Mouse (Mus musculus): ENCODE results near the gene Sell. TPM values are rescaled to one million over a fixed set of nuclear protein-coding genes. Genes with fewer than 3 reads are reported as not detected.

The Sell gene
- polyA plus RNA-seq, 1 experiment from 2014 or later, result not detected

- Histone ChIP-seq H3K27ac (no peak overlapping the region), H3K4me1 (no peaks in the 10 kb centered on the region), H3K9me3 (no peaks in the 10 kb centered on the region), H3K27me3 (ENCODE audit: poor library complexity, severe bottlenecking) (no peaks in the 10 kb centered on the region), H3K36me3 (replicated peaks) (no peaks in the 10 kb centered on the region), H3K4me3 (no peak overlapping the region)
- DNase-seq (ENCODE audit: extremely low spot score, low spot score), result no peak
- WGBS, result 92% methylated on average over 4 of the region's 4 CpGs
Observed at GRCm38 (mm10) chr1:164060071-164060470, 1.7 kb upstream of the Sell start.

DNA sequence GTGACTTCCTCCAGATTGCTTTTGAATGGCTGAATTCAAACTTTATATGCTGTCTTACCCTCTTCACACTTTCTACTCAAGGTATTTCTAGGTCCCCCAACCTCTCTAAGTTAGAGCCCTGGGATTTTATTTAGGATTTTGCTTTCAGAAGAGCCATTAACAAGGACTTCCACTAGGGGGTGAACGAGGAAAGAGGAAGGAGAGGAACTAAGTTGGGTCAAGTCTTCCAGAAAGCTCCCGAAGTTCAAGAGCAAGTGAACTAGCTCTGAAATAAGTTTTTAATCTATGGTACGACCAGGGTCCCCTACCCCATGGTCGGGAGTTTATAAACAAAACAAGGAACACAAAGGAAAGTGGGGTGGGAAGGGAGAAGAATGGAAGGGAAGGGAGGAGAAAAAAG lies 504 bp upstream of the Sell start:
- no peaks in the 10 kb centered on the region for H3K36me3 ChIP-seq (replicated peaks)
- H3K27ac ChIP-seq, result no peak overlapping the region
- H3K4me1 ChIP-seq, result no peaks in the 10 kb centered on the region
- no peaks in the 10 kb centered on the region for H3K9me3 ChIP-seq
- H3K27me3 ChIP-seq (ENCODE audit: poor library complexity, severe bottlenecking), result no peaks in the 10 kb centered on the region
- H3K4me3 ChIP-seq, result no peak overlapping the region
- DNase-seq (ENCODE audit: extremely low spot score, low spot score), result no peak
- WGBS, result 51% methylated on average over 4 of the region's 4 CpGs

DNA sequence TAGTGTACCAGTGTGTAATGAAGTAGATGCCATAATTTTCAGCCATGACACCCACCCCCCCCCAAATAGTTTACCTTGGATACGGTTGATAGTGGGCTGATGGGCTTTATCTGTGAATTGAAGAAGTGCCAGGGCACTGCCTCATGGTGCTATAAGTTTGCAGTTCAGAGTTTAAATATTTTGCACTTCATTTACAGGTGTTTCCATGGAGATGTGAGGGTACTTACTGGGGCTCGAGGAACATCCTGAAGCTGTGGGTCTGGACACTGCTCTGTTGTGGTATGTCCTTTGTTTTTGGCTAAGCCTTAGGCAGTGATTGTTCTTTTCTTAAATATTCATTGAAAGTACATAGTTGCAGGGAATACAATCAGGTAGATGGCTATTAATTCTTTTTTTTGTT lies 1.1 kb downstream of the Sell start:
- H3K4me3 ChIP-seq, result no peak overlapping the region
- H3K27me3 ChIP-seq (ENCODE audit: poor library complexity, severe bottlenecking), result no peaks in the 10 kb centered on the region
- H3K27ac ChIP-seq, result no peak overlapping the region
- H3K36me3 ChIP-seq (replicated peaks), result no peaks in the 10 kb centered on the region
- H3K4me1 ChIP-seq, result no peaks in the 10 kb centered on the region
- H3K9me3 ChIP-seq, result no peaks in the 10 kb centered on the region
- DNase-seq (ENCODE audit: extremely low spot score, low spot score), result no peak
- WGBS, result 63% methylated on average over 2 of the region's 2 CpGs

DNA sequence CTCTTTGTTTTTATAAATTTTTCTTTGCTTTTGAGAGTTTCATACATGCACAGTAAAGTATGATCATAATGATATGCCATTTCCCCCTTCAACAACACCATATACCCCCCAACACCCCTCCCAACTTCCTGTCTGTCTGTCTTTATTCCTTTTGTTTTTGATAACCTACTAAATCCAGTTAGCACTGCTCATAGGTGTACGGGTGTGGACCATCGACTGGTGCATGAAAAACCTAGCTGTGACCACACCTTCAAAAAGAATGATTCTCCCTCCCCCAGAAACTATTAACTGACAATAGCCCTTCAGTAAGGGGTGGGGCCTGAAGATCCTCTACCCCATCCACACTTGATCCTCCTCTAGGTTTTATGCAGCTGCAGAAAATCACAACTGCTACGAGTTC lies 2.0 kb downstream of the Sell start:
- H3K9me3 ChIP-seq, result no peaks in the 10 kb centered on the region
- no peaks in the 10 kb centered on the region for H3K4me1 ChIP-seq
- H3K27ac ChIP-seq, result no peak overlapping the region
- 68% methylated on average over 3 of the region's 3 CpGs for WGBS
- H3K27me3 ChIP-seq (ENCODE audit: poor library complexity, severe bottlenecking), result no peaks in the 10 kb centered on the region
- no peaks in the 10 kb centered on the region for H3K36me3 ChIP-seq (replicated peaks)
- DNase-seq (ENCODE audit: extremely low spot score, low spot score), result no peak
- no peak overlapping the region for H3K4me3 ChIP-seq

DNA sequence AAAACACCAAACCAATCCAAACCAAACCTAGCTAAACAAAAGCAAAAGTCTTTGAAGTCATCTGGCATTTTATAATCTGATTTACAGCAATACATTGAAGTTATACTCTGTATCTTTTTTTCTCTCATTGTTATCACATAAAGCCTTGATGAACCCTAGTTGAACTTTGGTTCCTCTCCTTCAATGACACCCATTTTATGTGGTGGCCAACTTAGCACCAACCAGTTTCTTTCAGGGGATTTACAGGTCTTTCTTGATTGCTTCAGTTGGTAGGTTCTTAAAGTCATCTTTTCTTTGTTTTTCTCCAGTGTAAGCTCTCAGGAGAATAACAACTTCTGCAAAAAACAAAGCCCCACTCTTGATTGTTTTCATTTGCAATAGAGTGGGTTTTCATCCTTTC lies 7.5 kb downstream of the Sell start:
- Histone ChIP-seq H3K4me3 (no peak overlapping the region), H3K9me3 (no peaks in the 10 kb centered on the region), H3K4me1 (no peaks in the 10 kb centered on the region), H3K27ac (no peak overlapping the region), H3K36me3 (replicated peaks) (no peaks in the 10 kb centered on the region), H3K27me3 (ENCODE audit: poor library complexity, severe bottlenecking) (no peaks in the 10 kb centered on the region)
- DNase-seq (ENCODE audit: extremely low spot score, low spot score), result no peak

- Histone ChIP-seq H3K4me1 (no peaks in the 10 kb centered on the region), H3K27ac (no peak overlapping the region), H3K27me3 (ENCODE audit: poor library complexity, severe bottlenecking) (no peaks in the 10 kb centered on the region), H3K9me3 (no peaks in the 10 kb centered on the region), H3K4me3 (no peak overlapping the region), H3K36me3 (replicated peaks) (no peaks in the 10 kb centered on the region)
- DNase-seq (ENCODE audit: extremely low spot score, low spot score), result no peak
- WGBS, result 93% methylated on average over 4 of the region's 4 CpGs
Observed at GRCm38 (mm10) chr1:164070461-164070860, 8.7 kb downstream of the Sell start.

DNA sequence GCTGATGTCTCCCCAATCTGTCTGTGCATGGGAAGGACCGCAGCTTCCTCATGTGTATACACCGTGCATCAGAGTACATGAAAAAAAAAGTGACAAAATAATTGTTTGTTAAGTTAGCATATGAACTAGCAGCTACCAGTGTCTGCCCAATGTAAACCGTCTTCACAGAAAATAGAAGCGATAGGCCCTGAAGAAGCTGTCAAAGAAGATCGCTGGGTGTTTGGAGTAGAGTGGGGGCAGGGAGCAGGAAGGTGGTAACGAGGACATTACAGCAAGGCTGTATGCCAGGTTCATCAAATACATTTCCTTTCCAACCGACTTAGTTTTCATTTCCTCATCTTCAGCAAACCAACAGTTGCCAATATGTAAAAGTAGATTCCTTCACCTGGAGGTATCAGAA lies 9.3 kb downstream of the Sell start:
- H3K36me3 ChIP-seq (replicated peaks), result no peaks in the 10 kb centered on the region
- no peak overlapping the region for H3K27ac ChIP-seq
- H3K4me3 ChIP-seq, result no peak overlapping the region
- H3K27me3 ChIP-seq (ENCODE audit: poor library complexity, severe bottlenecking), result no peaks in the 10 kb centered on the region
- no peaks in the 10 kb centered on the region for H3K4me1 ChIP-seq
- no peaks in the 10 kb centered on the region for H3K9me3 ChIP-seq
- no peak for DNase-seq (ENCODE audit: extremely low spot score, low spot score)
- WGBS, result 92% methylated on average over 7 of the region's 7 CpGs

DNA sequence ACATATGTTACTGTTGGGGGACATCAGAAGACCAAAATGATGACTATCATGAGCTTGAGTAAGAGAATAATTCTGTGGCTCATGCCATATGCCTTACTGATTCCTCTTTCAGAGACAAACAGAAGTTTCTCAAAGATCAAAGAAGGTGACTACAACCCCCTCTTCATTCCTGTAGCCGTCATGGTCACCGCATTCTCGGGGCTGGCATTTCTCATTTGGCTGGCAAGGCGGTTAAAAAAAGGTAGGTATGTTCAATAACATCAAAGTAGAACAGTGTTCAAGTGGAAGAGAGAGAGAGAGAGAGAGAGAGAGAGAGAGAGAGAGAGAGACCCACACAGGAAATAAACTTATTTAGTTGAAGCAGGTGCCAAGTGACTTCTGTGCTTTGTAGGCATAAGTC lies 10.2 kb downstream of the Sell start:
- no peak overlapping the region for H3K4me3 ChIP-seq
- DNase-seq (ENCODE audit: extremely low spot score, low spot score), result no peak
- H3K36me3 ChIP-seq (replicated peaks), result no peaks in the 10 kb centered on the region
- no peaks in the 10 kb centered on the region for H3K4me1 ChIP-seq
- WGBS, result 94% methylated on average over 4 of the region's 4 CpGs
- H3K27me3 ChIP-seq (ENCODE audit: poor library complexity, severe bottlenecking), result no peaks in the 10 kb centered on the region
- no peak overlapping the region for H3K27ac ChIP-seq
- no peaks in the 10 kb centered on the region for H3K9me3 ChIP-seq

DNA sequence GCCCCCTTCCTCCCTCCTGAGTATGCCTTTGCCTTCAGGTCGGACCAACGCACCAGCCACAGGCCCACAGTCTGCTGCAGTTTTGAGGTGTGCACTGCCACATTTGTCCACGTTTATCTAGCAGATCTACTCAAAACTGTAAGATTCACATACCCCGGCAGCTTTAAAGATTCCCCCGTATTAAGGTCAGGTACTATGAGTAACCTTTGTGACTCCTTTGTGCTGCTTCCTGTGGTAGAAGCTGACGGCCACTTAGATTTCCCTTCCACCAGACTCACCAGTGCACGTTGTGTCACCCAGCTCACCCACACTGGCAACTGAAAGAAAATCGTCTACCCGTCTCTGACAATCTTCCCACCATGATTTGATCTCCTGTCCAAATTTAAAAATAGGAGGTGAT lies 11.3 kb downstream of the Sell start:
- Histone ChIP-seq H3K27ac (no peak overlapping the region), H3K4me1 (no peaks in the 10 kb centered on the region), H3K36me3 (replicated peaks) (no peaks in the 10 kb centered on the region), H3K4me3 (no peak overlapping the region), H3K9me3 (no peaks in the 10 kb centered on the region), H3K27me3 (ENCODE audit: poor library complexity, severe bottlenecking) (no peaks in the 10 kb centered on the region)
- no peak for DNase-seq (ENCODE audit: extremely low spot score, low spot score)
- WGBS, result 90% methylated on average over 9 of the region's 9 CpGs

DNA sequence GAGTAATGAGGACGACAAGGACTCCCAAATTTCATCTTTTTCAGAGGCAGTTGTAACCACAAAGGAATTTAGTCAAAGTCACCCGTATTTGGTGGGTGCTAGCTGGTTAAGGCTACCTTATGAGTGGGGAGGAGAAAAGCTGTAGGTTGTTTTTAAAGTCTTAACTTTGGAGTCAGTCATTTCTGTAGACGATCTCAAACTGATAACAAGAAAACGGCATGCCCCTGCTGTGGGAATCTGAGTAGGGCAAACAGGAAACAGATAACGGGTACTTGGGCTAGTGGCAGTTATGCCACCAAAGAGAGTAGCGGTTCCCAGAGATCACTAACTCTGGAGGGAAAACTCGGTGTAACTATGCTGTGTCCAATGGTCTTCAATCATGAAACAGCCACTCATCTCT lies 12.0 kb downstream of the Sell start:
- 87% methylated on average over 7 of the region's 7 CpGs for WGBS
- H3K36me3 ChIP-seq (replicated peaks), result no peaks in the 10 kb centered on the region
- no peak for DNase-seq (ENCODE audit: extremely low spot score, low spot score)
- H3K9me3 ChIP-seq, result no peaks in the 10 kb centered on the region
- no peak overlapping the region for H3K4me3 ChIP-seq
- no peaks in the 10 kb centered on the region for H3K27me3 ChIP-seq (ENCODE audit: poor library complexity, severe bottlenecking)
- no peaks in the 10 kb centered on the region for H3K4me1 ChIP-seq
- H3K27ac ChIP-seq, result no peak overlapping the region

GRCm38 (mm10) chr1:164074606-164075140 lies 12.9 kb downstream of the Sell start:
- no peak for DNase-seq (ENCODE audit: extremely low spot score, low spot score)
- H3K4me3 ChIP-seq, result no peak overlapping the region
- no peak overlapping the region for H3K27ac ChIP-seq
- H3K27me3 ChIP-seq (ENCODE audit: poor library complexity, severe bottlenecking), result no peaks in the 10 kb centered on the region
- H3K4me1 ChIP-seq, result no peaks in the 10 kb centered on the region
- no peaks in the 10 kb centered on the region for H3K36me3 ChIP-seq (replicated peaks)
- H3K9me3 ChIP-seq, result no peaks in the 10 kb centered on the region
- 91% methylated on average over 2 of the region's 2 CpGs for WGBS

DNA sequence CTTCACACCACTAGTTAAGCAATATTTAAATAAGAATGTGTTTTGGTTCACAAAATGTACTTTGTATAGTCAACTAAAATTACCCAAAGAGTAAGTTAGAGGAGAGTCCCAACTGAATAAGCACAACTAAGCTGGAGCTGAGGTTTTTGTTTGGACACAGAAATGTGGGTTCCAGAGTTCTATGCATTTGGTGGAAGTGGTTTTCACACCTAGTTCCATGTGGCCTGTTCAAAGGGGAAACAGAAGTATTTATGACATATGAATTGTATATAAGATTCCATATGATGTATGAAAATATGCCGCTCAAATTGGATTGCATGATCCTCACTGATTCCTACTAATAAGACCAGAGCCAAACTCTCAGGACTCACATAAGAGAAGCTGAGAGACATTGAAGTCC lies 13.6 kb downstream of the Sell start:
- 92% methylated on average over 1 of the region's 1 CpGs for WGBS
- no peaks in the 10 kb centered on the region for H3K9me3 ChIP-seq
- H3K4me3 ChIP-seq, result no peak overlapping the region
- H3K4me1 ChIP-seq, result no peaks in the 10 kb centered on the region
- no peak for DNase-seq (ENCODE audit: extremely low spot score, low spot score)
- H3K27me3 ChIP-seq (ENCODE audit: poor library complexity, severe bottlenecking), result no peaks in the 10 kb centered on the region
- H3K27ac ChIP-seq, result no peak overlapping the region
- no peaks in the 10 kb centered on the region for H3K36me3 ChIP-seq (replicated peaks)

DNA sequence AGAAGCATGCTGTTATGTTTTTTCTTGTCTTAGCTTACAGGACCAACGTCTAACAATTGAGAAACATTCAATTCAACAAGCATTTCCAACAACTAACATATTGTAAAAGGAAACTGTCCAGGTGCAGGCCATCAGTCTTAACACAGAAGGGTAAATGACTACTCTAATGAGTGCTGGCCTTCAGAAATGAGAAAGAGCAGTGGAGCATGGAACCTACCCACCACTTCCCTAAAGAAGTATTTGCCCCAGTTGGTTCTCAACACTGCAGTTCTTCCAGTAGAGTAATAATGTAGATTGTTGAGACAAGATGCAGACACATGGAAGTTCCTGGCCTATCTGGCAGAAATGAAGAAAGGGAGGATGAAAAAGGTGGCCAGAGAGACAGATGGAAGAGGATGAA lies 14.7 kb downstream of the Sell start:
- Histone ChIP-seq H3K4me1 (no peaks in the 10 kb centered on the region), H3K27me3 (ENCODE audit: poor library complexity, severe bottlenecking) (no peaks in the 10 kb centered on the region), H3K27ac (no peak overlapping the region), H3K36me3 (replicated peaks) (no peaks in the 10 kb centered on the region), H3K9me3 (no peaks in the 10 kb centered on the region), H3K4me3 (no peak overlapping the region)
- no peak for DNase-seq (ENCODE audit: extremely low spot score, low spot score)
- WGBS, result 76% methylated on average over 1 of the region's 1 CpGs

DNA sequence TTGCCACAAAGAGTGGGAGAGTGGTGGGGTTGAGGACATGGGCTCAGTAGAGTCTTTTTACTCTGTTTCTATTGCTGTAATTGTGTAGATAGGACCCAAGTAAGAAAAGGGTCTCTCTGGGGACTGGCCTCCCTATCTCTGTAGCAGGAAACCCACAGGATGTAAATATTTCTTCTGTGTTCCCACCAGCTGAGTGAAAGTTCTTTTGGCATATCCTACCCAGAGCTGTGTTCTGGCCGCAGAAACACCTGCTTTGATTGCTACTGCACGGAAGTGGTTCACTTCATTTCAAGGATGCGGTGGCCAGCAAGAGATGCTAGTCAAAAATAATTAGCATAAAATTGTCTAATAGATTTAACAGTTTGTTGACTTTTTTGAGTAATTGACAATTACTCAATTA lies 15.2 kb downstream of the Sell start:
- H3K9me3 ChIP-seq, result no peaks in the 10 kb centered on the region
- no peak for DNase-seq (ENCODE audit: extremely low spot score, low spot score)
- H3K27ac ChIP-seq, result no peak overlapping the region
- 96% methylated on average over 3 of the region's 3 CpGs for WGBS
- no peak overlapping the region for H3K4me3 ChIP-seq
- H3K4me1 ChIP-seq, result no peaks in the 10 kb centered on the region
- H3K36me3 ChIP-seq (replicated peaks), result no peaks in the 10 kb centered on the region
- no peaks in the 10 kb centered on the region for H3K27me3 ChIP-seq (ENCODE audit: poor library complexity, severe bottlenecking)

All from forebrain, embryonic 10.5 days (tissue).